Comparison of ENCODE assay signal across 9 mouse cellular contexts in genomic region chr16:94782110-94782946, GRCm38 (mm10).
DNase-seq lines count a peak whose midpoint lies in the region; ATAC-seq lines count a peak whose summit lies in the region.
"Had no signal": no experiment of that assay in that cellular context is flagged by ENCODE, and none has a peak within 500 bp of the region (broad histone marks: within the 10 kb centered on the region; RNA-seq: fewer than 3 reads in every experiment).

No protein-coding gene starts in this region.

- 66% methylated on average over 24 of the region's 24 CpGs for WGBS in lung, embryonic 15.5 days
- 54% methylated on average over 24 of the region's 24 CpGs for WGBS in embryonic facial prominence, embryonic 15.5 days

- peak; percentile 59; the same call in 1 of the 2 replicates for ATAC-seq in lung, embryonic 15.5 days (ENCODE audit: borderline replicate concordance, extremely low read depth, low FRiP score, low TSS enrichment)
- no peak for ATAC-seq in embryonic facial prominence, embryonic 15.5 days (ENCODE audit: insufficient number of reproducible peaks, low FRiP score, low TSS enrichment, low read depth)
- ATAC-seq: inflammation-experienced regulatory T-cells, adult 6 months had no signal

- DNase-seq in lung, postnatal 25 days (ENCODE audit: low spot score): no peak
- peak; percentile 33 for DNase-seq in layer of hippocampus, adult 9-10 months (ENCODE audit: low spot score)
- peak; percentile 74 to 83 for DNase-seq in right cerebral cortex, postnatal 10 days (ENCODE audit: low spot score in 2 of 2)
- DNase-seq in thymus, adult 18-20 months: no peak
- no peak for DNase-seq in adipocyte (ENCODE audit: low spot score)
- no peak for DNase-seq in embryo, embryonic 10.5 days (ENCODE audit: low spot score)

- no peak overlapping the region for H3K4me3 ChIP-seq in lung, embryonic 15.5 days
- 0 out of 2 replicates have a peak overlapping the region, but pooled peaks have one; percentile 3 for H3K4me3 ChIP-seq in embryonic facial prominence, embryonic 15.5 days (replicated peaks)

- no peaks in the 10 kb centered on the region for H3K9me3 ChIP-seq in lung, embryonic 15.5 days
- no peaks in the 10 kb centered on the region for H3K9me3 ChIP-seq in embryonic facial prominence, embryonic 15.5 days (replicated peaks)

- H3K27ac ChIP-seq in lung, embryonic 15.5 days: no peak overlapping the region
- H3K27ac ChIP-seq in embryonic facial prominence, embryonic 15.5 days (replicated peaks): peak overlapping the region; percentile 75

- H3K4me2 ChIP-seq in lung, embryonic 15.5 days: no peak overlapping the region
- peak overlapping the region; percentile 39 for H3K4me2 ChIP-seq in embryonic facial prominence, embryonic 15.5 days (replicated peaks)

- no peak overlapping the region for H3K9ac ChIP-seq in lung, embryonic 15.5 days
- no peak overlapping the region for H3K9ac ChIP-seq in embryonic facial prominence, embryonic 15.5 days

- H3K36me3 ChIP-seq in lung, embryonic 15.5 days: no peaks in the 10 kb centered on the region
- H3K36me3 ChIP-seq in embryonic facial prominence, embryonic 15.5 days: no peaks in the 10 kb centered on the region

- H3K4me1 ChIP-seq in lung, embryonic 15.5 days: 0 out of 2 replicates have a peak, but pooled peaks cover 2% of the 10 kb centered on the region
- peaks cover 10% of the 10 kb centered on the region for H3K4me1 ChIP-seq in embryonic facial prominence, embryonic 15.5 days

- no peaks in the 10 kb centered on the region for H3K27me3 ChIP-seq in lung, embryonic 15.5 days
- no peaks in the 10 kb centered on the region; the same call in 1 of the 2 replicates for H3K27me3 ChIP-seq in embryonic facial prominence, embryonic 15.5 days

Comparison
In these comparisons a context has a peak if more than half of its experiments do, and no peak if none do; other contexts are left out.
1. DNase-seq: peak in layer of hippocampus, adult 9-10 months (single experiment) and right cerebral cortex, postnatal 10 days (2 of 2); none in lung, postnatal 25 days (single experiment), thymus, adult 18-20 months (0 of 2), adipocyte (single experiment) and embryo, embryonic 10.5 days (single experiment).